ENCODE assay signal across 9 mouse cellular contexts in the genomic region with DNA sequence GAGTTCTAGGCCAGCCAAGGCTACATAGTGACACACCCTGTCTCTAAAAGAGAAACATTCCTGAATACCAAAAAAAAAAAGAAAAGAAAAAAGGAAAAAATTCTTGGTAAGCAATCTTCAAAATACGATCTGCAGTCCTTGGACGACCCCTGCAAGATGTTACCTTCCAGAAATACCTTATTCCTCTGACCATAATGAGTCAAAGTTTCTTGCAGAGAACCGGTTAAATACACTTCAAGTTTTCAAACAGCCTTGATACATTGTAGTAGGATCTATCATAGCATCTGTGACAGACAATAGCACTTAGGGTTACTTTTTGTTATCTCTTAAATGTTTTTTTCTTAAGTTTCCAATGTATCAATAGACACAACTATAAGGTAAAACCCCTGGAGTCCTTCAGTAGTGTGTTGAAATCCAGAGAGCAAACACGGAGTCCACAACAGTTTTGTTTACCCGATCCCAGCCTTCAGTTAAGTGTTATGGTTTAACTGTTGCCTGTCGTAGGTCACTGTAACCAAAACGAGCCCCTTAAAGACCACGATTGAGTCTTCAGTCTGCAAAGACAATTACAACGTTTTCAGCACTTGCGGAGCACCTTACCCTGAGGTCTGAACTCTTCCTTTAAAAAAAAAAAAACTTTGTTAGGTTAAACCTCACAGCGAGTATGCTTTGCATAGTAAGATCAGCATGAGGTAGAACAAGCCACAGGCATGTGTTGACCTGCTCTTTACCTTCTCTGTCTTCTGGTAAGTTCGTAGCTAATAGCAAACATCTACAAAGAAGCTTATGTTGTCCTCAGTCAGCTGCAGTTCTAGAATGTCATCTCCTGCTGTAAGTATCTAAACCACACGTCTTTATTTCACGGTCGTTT. TPM values are rescaled to one million over a fixed set of nuclear protein-coding genes. Genes with fewer than 3 reads are reported as not detected.
DNase-seq lines count a peak whose midpoint lies in the region; ATAC-seq and TF ChIP-seq lines count a peak whose summit lies in the region.
"Had no signal": no experiment of that assay in that cellular context is flagged by ENCODE, and none has a peak within 500 bp of the region (broad histone marks: within the 10 kb centered on the region; RNA-seq: fewer than 3 reads in every experiment).

No protein-coding gene starts in this region.

- no peaks in the 10 kb centered on the region for H3K27me3 ChIP-seq in erythroblast, embryonic 14.5 days (ENCODE audit: control insufficient read depth)
- H3K27me3 ChIP-seq in C2C12 (ENCODE audit: control insufficient read depth, insufficient read depth, insufficient read length) = no peaks in the 10 kb centered on the region
- H3K27me3 ChIP-seq in forebrain, embryonic 13.5 days = no peaks in the 10 kb centered on the region
- no peaks in the 10 kb centered on the region for H3K27me3 ChIP-seq in liver, embryonic 15.5 days
- H3K27me3 ChIP-seq: Patski had no signal

- H3K79me2 ChIP-seq in C2C12 (ENCODE audit: control insufficient read depth, insufficient read depth) = peaks cover 41% of the 10 kb centered on the region

- no peak for ATAC-seq in erythroblast, adult 5-6 weeks (replicated peaks; ENCODE audit: low FRiP score, poor library complexity, severe bottlenecking)
- no peak for ATAC-seq in forebrain, embryonic 13.5 days
- no peak for ATAC-seq in liver, embryonic 15.5 days (ENCODE audit: insufficient read depth)
- no peak for ATAC-seq in frontal cortex, adult (ENCODE audit: low TSS enrichment)

- intact Hi-C loops in left cerebral cortex, postnatal 25 days (cut with DNase I) = loop anchor here (5.0 kb wide), 1 partner anchor 172 kb away; no protein-coding TSS in a partner anchor

- peak overlapping the region; percentile 99 for H3K27ac ChIP-seq in forebrain, embryonic 13.5 days
- peak overlapping the region; percentile 96 for H3K27ac ChIP-seq in liver, embryonic 15.5 days (replicated peaks)

- DNase-seq in left cerebral cortex, postnatal 25 days (ENCODE audit: low spot score in 2 of 2) = no peak
- no peak for DNase-seq in adrenal gland, postnatal 4 days (ENCODE audit: low spot score in 2 of 2)

- 57% methylated on average over 15 of the region's 15 CpGs for WGBS in forebrain, embryonic 13.5 days
- WGBS in liver, embryonic 15.5 days (ENCODE audit: insufficient replicate concordance) = 48% methylated on average over 15 of the region's 15 CpGs

- peaks cover 25% of the 10 kb centered on the region for H3K4me1 ChIP-seq in erythroblast, embryonic 14.5 days (ENCODE audit: control insufficient read depth)
- peaks cover 21% of the 10 kb centered on the region for H3K4me1 ChIP-seq in forebrain, embryonic 13.5 days
- peaks cover 22% of the 10 kb centered on the region for H3K4me1 ChIP-seq in liver, embryonic 15.5 days (replicated peaks)

- peak overlapping the region; percentile 94 for H3K9ac ChIP-seq in forebrain, embryonic 13.5 days
- H3K9ac ChIP-seq in liver, embryonic 15.5 days = peak overlapping the region; percentile 97

- no peaks in the 10 kb centered on the region for H3K9me3 ChIP-seq in erythroblast, embryonic 14.5 days (ENCODE audit: control insufficient read depth, low read length)
- H3K9me3 ChIP-seq in forebrain, embryonic 13.5 days (replicated peaks) = no peaks in the 10 kb centered on the region
- no peaks in the 10 kb centered on the region for H3K9me3 ChIP-seq in liver, embryonic 15.5 days (replicated peaks)

- no peak for TF ChIP-seq CTCF in C2C12 (IDR thresholded peaks at IDR 0.05; ENCODE audit: control insufficient read depth, insufficient read depth, insufficient read length)

- H3K36me3 ChIP-seq in erythroblast, embryonic 14.5 days (ENCODE audit: control insufficient read depth) = peaks cover 7% of the 10 kb centered on the region
- H3K36me3 ChIP-seq in C2C12 (ENCODE audit: control insufficient read depth, insufficient read depth) = peaks cover 7% of the 10 kb centered on the region
- H3K36me3 ChIP-seq in forebrain, embryonic 13.5 days (ENCODE audit: poor library complexity, severe bottlenecking) = no peaks in the 10 kb centered on the region
- H3K36me3 ChIP-seq in liver, embryonic 15.5 days (replicated peaks) = no peaks in the 10 kb centered on the region

- H3ac ChIP-seq in C2C12 (ENCODE audit: control insufficient read depth, insufficient read length, low read depth) = peak overlapping the region; percentile 97

- H3K4me2 ChIP-seq in forebrain, embryonic 13.5 days = peak overlapping the region; percentile 63
- H3K4me2 ChIP-seq in liver, embryonic 15.5 days = peak overlapping the region; percentile 69

- peak overlapping the region; percentile 95 for H3K4me3 ChIP-seq in erythroblast, embryonic 14.5 days (replicated peaks)
- peak overlapping the region; percentile 65 for H3K4me3 ChIP-seq in C2C12 (ENCODE audit: insufficient read depth, poor library complexity, severe bottlenecking)
- peak overlapping the region; percentile 90 for H3K4me3 ChIP-seq in forebrain, embryonic 13.5 days
- H3K4me3 ChIP-seq in liver, embryonic 15.5 days (replicated peaks) = peak overlapping the region; percentile 96

- H3K79me3 ChIP-seq in C2C12 (ENCODE audit: low read depth) = peaks cover 35% of the 10 kb centered on the region

TF ChIP-seq in C2C12, 6 proteins besides CTCF, POLR2A, EP300 and RAD21:
- TF ChIP-seq MYOG (IDR thresholded peaks at IDR 0.05; ENCODE audit: control insufficient read depth, extremely low read depth, insufficient read length) (no peak), MYOD1 (IDR thresholded peaks at IDR 0.05; ENCODE audit: control insufficient read depth, insufficient read length, low read depth) (no peak), USF1 (IDR thresholded peaks at IDR 0.05; ENCODE audit: low read depth) (no peak), MAX (IDR thresholded peaks at IDR 0.05) (no peak), CEBPB (IDR thresholded peaks at IDR 0.05; ENCODE audit: low read depth) (no peak), FOSL1 (IDR thresholded peaks at IDR 0.05; ENCODE audit: insufficient read depth, low read length, poor library complexity, severe bottlenecking) (no peak)

RNA-seq across cellular contexts. Expression of gene Phf3, which starts 0.8 kb away (rescaled TPM):
- 1.2 and 1.5 TPM in 2 replicates for polyA plus RNA-seq in erythroblast, embryonic 14.5 days (2012)
- total RNA-seq in erythroblast, adult 5-6 weeks (2015; ENCODE audit: low replicate concordance) = 78.0 and 87.2 TPM in 2 replicates
- total RNA-seq in erythroblast, adult 5-6 weeks (2017; ENCODE audit: low replicate concordance) = 171 and 207 TPM in 2 replicates
- polyA plus RNA-seq in C2C12 (2012; fragmentation: generic; extraction: Trizol) = 9.9 TPM
- 39.0 and 41.6 TPM in 2 replicates for polyA plus RNA-seq in forebrain, embryonic 13.5 days (2015; fragmentation: Nextera tagmentation; extraction: Ambion mirVana)
- 13.7 TPM in 2 replicates for polyA plus RNA-seq in liver, embryonic 15.5 days (2015; fragmentation: Nextera tagmentation; extraction: Ambion mirVana)
- 10 to 100 TPM; 82.1 to 90.0 TPM for total RNA-seq in left cerebral cortex, postnatal 25 days (2021)
- 10 to 100 TPM; 96.7 to 99.0 TPM for total RNA-seq in adrenal gland, postnatal 4 days (2021)
